Mouse (Mus musculus): ENCODE data around the gene Gm6309.
"Not testable (repeated sequence)": the region's sequence is repeated elsewhere in the genome, so short reads cannot be mapped to it uniquely, and the experiment has no call there.

The Gm6309 gene

GRCm38 (mm10) chr5:146170621-146171020, at the start of gene Gm6309:
TSS of gene Gm6309 (minus strand) at chr5:146170721.
- DNase-seq: not testable (repeated sequence)

- DNase-seq: no peak
These were observed 35.0 kb upstream of the Gm6309 start for GRCm38 (mm10) chr5:146205537-146205936.

- no peak for DNase-seq
These were observed 33.4 kb upstream of the Gm6309 start for GRCm38 (mm10) chr5:146203921-146204320.

- no peak for DNase-seq
These were observed 30.1 kb upstream of the Gm6309 start for GRCm38 (mm10) chr5:146200580-146200979.

GRCm38 (mm10) chr5:146199540-146199939, 29.0 kb upstream of the Gm6309 start:
- DNase-seq: no peak

- no peak for DNase-seq
These were observed 28.6 kb upstream of the Gm6309 start for GRCm38 (mm10) chr5:146199073-146199472.

GRCm38 (mm10) chr5:146193360-146193759, 22.8 kb upstream of the Gm6309 start:
- DNase-seq: no peak

- DNase-seq: no peak
These were observed 20.2 kb upstream of the Gm6309 start for GRCm38 (mm10) chr5:146190501-146191269.

- no peak for DNase-seq
These were observed 19.6 kb upstream of the Gm6309 start for GRCm38 (mm10) chr5:146190093-146190492.

- no peak for DNase-seq
These were observed 18.2 kb upstream of the Gm6309 start for GRCm38 (mm10) chr5:146188712-146189111.

GRCm38 (mm10) chr5:146188144-146188543, 17.6 kb upstream of the Gm6309 start:
- DNase-seq: no peak

GRCm38 (mm10) chr5:146187441-146187840, 16.9 kb upstream of the Gm6309 start:
- DNase-seq: peak; percentile 59

- DNase-seq: not testable (repeated sequence)
These were observed 14.7 kb upstream of the Gm6309 start, which contains the start of gene 1700001J03Rik for GRCm38 (mm10) chr5:146185204-146185603. TSS of gene 1700001J03Rik (minus strand) at chr5:146185304.

- peak; percentile 4 for DNase-seq
These were observed 2.2 kb upstream of the Gm6309 start for GRCm38 (mm10) chr5:146172744-146173143.

- not testable (repeated sequence) for DNase-seq
These were observed 10.1 kb downstream of the Gm6309 start, which contains the start of gene Gm5565 for GRCm38 (mm10) chr5:146160439-146160838. TSS of gene Gm5565 (minus strand) at chr5:146160539.

- not testable (repeated sequence) for DNase-seq
These were observed 12.2 kb downstream of the Gm6309 start for GRCm38 (mm10) chr5:146158326-146158725.

GRCm38 (mm10) chr5:146150454-146150853, 20.1 kb downstream of the Gm6309 start:
- no peak for DNase-seq

- no peak for DNase-seq
These were observed 22.6 kb downstream of the Gm6309 start for GRCm38 (mm10) chr5:146147903-146148302.

Measured in thymus, postnatal 25 days (tissue).